In the genomic region with DNA sequence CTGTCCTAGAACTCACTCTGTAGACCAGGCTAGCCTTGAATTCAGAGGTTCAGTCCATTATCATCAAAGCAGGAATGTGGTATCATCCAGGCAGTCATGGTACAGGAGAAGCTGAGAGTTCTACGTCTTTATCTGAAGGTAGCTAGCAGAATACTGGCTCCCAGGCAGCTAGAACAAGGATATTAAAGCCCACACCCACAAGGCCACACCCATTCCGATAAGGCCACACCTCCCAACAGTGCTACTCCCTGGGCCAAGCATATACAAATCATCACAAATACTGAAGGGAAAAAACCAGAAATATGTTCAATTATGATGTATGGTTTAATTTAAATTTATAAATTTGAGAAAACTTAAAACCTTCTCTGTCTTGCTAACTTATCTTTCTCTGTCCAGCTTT, we compare ENCODE assay signal across 15 mouse cellular contexts.
"Had no signal": no experiment of that assay in that cellular context is flagged by ENCODE, and none has a peak within 500 bp of the region (broad histone marks: within the 10 kb centered on the region; RNA-seq: fewer than 3 reads in every experiment).

No protein-coding gene starts in this region.

- H3K4me2 ChIP-seq: intestine, embryonic 15.5 days; limb, embryonic 15.5 days; lung, embryonic 14.5 days; midbrain, embryonic 11.5 days; neural tube, embryonic 13.5 days had no signal

- H3K9me3 ChIP-seq: intestine, embryonic 15.5 days; limb, embryonic 15.5 days; megakaryocyte, embryonic 14.5 days; neural tube, embryonic 13.5 days had no signal

- H3K4me1 ChIP-seq: intestine, embryonic 15.5 days; limb, embryonic 15.5 days; neural tube, embryonic 13.5 days had no signal

- DNase-seq: kidney, adult 18-20 months; kidney, postnatal 10 days; lung, embryonic 14.5 days; lung, postnatal 10 days; retina, postnatal 1 day; right cerebral cortex, postnatal 25 days; thymus, postnatal 36 days had no signal

- H3K27me3 ChIP-seq: intestine, embryonic 15.5 days; limb, embryonic 15.5 days; megakaryocyte, embryonic 14.5 days; neural tube, embryonic 13.5 days had no signal

- H3K4me3 ChIP-seq: intestine, embryonic 15.5 days; left cerebral cortex, adult 2 months; limb, embryonic 15.5 days; megakaryocyte, embryonic 14.5 days; neural tube, embryonic 13.5 days had no signal

- H3K9ac ChIP-seq: intestine, embryonic 15.5 days; limb, embryonic 15.5 days; lung, embryonic 14.5 days; neural tube, embryonic 13.5 days had no signal

- H3K27ac ChIP-seq: intestine, embryonic 15.5 days; left cerebral cortex, adult 2 months; limb, embryonic 15.5 days; macrophage; neural tube, embryonic 13.5 days had no signal

- ATAC-seq: intestine, embryonic 15.5 days; midbrain, embryonic 16.5 days had no signal
